Mouse (Mus musculus) kidney, adult 18-20 months (tissue): ENCODE results near the gene Elmo3.
"Not testable (repeated sequence)": the region's sequence is repeated elsewhere in the genome, so short reads cannot be mapped to it uniquely, and the experiment has no call there.

Source experiments
- DNase-seq: peaks from one replicate; pipeline ENCODE4 v3.0.0; 2021

Elmo3 gene

GRCm38 (mm10) chr8:105276292-105277120, 28.9 kb upstream of the Elmo3 start:
- DNase-seq: peak; percentile 54

GRCm38 (mm10) chr8:105278911-105279334, 26.5 kb upstream of the Elmo3 start:
- DNase-seq: peak; percentile 90

GRCm38 (mm10) chr8:105280567-105280966, 24.8 kb upstream of the Elmo3 start:
- DNase-seq: no peak

- DNase-seq: no peak
Measured at GRCm38 (mm10) chr8:105281821-105282220, 23.6 kb upstream of the Elmo3 start.

GRCm38 (mm10) chr8:105282239-105282638, 23.2 kb upstream of the Elmo3 start:
- no peak for DNase-seq

- peak; percentile 51 for DNase-seq
Measured at GRCm38 (mm10) chr8:105283074-105283473, 22.3 kb upstream of the Elmo3 start.

- DNase-seq: no peak
Measured at GRCm38 (mm10) chr8:105285514-105285913, 19.9 kb upstream of the Elmo3 start.

- DNase-seq: no peak
Measured at GRCm38 (mm10) chr8:105286907-105287306, 18.5 kb upstream of the Elmo3 start.

GRCm38 (mm10) chr8:105288231-105288630, 17.2 kb upstream of the Elmo3 start:
- DNase-seq: no peak

- DNase-seq: peak; percentile 90
Measured at GRCm38 (mm10) chr8:105288958-105289732, 16.3 kb upstream of the Elmo3 start.

- no peak for DNase-seq
Measured at GRCm38 (mm10) chr8:105289805-105290460, 15.5 kb upstream of the Elmo3 start, which contains the start of gene 4931428F04Rik. TSS of gene 4931428F04Rik (minus strand) at chr8:105289864.

GRCm38 (mm10) chr8:105290554-105291314, 14.7 kb upstream of the Elmo3 start:
- peak; percentile 92 for DNase-seq

- DNase-seq: not testable (repeated sequence)
Measured at GRCm38 (mm10) chr8:105291364-105291763, 14.0 kb upstream of the Elmo3 start.

- DNase-seq: not testable (repeated sequence)
Measured at GRCm38 (mm10) chr8:105291802-105292201, 13.6 kb upstream of the Elmo3 start.

- no peak for DNase-seq
Measured at GRCm38 (mm10) chr8:105292471-105292870, 12.9 kb upstream of the Elmo3 start.

GRCm38 (mm10) chr8:105293405-105293804, 12.0 kb upstream of the Elmo3 start:
- no peak for DNase-seq

GRCm38 (mm10) chr8:105294776-105295175, 10.6 kb upstream of the Elmo3 start:
- DNase-seq: no peak

GRCm38 (mm10) chr8:105295256-105295655, 10.1 kb upstream of the Elmo3 start:
- no peak for DNase-seq

GRCm38 (mm10) chr8:105295895-105296573, 9.4 kb upstream of the Elmo3 start, which contains the start of gene Exoc3l:
TSS of gene Exoc3l (minus strand) at chr8:105296101.
- DNase-seq: peak; percentile 26

- DNase-seq: peak; percentile 93
Measured at GRCm38 (mm10) chr8:105297511-105298192, 7.7 kb upstream of the Elmo3 start, which contains the start of gene E2f4. TSS of gene E2f4 (plus strand) at chr8:105297663.
